Mouse (Mus musculus): ENCODE data around the gene Stoml1.

GRCm38 (mm10) chr9:58262507-58262906 is 9.5 kb downstream of the Stoml1 start:
- no peak for TF ChIP-seq POLR2A (IDR thresholded peaks at IDR 0.05; ENCODE audit: extremely low read depth, insufficient read depth, low read length)
- TF ChIP-seq CTCF (IDR thresholded peaks at IDR 0.05; ENCODE audit: low read depth, low read length) = no peak
